Mouse (Mus musculus) liver, embryonic 14.5 days (tissue): ENCODE results near the gene Hcn3.

ENCODE experiments used
- CTCF ChIP-seq: IDR thresholded peaks from 2 replicates; pipeline ENCODE4 v1.5.1; 2016; ENCODE audit warnings: antibody characterized with exemption, low read depth, control low read depth
- EP300 ChIP-seq: IDR thresholded peaks from 2 replicates; pipeline ENCODE4 v1.6.1; 2016; ENCODE audit warnings: antibody characterized with exemption, low read depth

GRCm38 (mm10) chr3:89179056-89179455, 19.1 kb upstream of the Hcn3 start:
- TF ChIP-seq CTCF (no peak), EP300 (no peak)
